Mouse (Mus musculus) gastrocnemius, adult 2 months (tissue): Measurements from ENCODE around the gene Magi1. TPM values are rescaled to one million over a fixed set of nuclear protein-coding genes. Genes with fewer than 3 reads are reported as not detected.
A peak's percentile ranks its signal among the peaks of the same experiment; 100 is the strongest.

Source experiments
- DNase-seq: peaks from one replicate; pipeline ENCODE4 v3.0.0; 2022
- H3K27ac ChIP-seq: fragments of 200-600 bp; 2 replicates; pipeline ENCODE4 v1.8.1; 2022; ENCODE audit warnings: mild to moderate bottlenecking
- H3K4me3 ChIP-seq: fragments of 200-600 bp; 2 replicates; pipeline ENCODE4 v1.8.1; 2022; ENCODE audit warnings: mild to moderate bottlenecking, moderate library complexity
- CTCF ChIP-seq: fragments of 200-600 bp; IDR thresholded peaks from 2 replicates; pipeline ENCODE4 v1.8.1; 2022; ENCODE audit warnings: antibody characterized with exemption, mild to moderate bottlenecking, moderate library complexity
- intact Hi-C: fragments of 180-260 bp; cut with DNase I; formaldehyde crosslinking; loops from one replicate; pipeline ENCODE4 v1.15.1; 2025
- total RNA-seq, 2 experiments: library from RNA; stranded (reverse); gene quantifications; 2 replicates each; pipeline ENCODE4 v1.2.3; 2021

Gene Magi1
- total RNA-seq, 2 experiments from 2014 or later, result 4.2 to 4.5 TPM

GRCm38 (mm10) chr6:94215834-94216233 is 67.9 kb downstream of the Magi1 start:
- H3K4me3 ChIP-seq, result no peak overlapping the region
- DNase-seq, result no peak
- no peak overlapping the region for H3K27ac ChIP-seq
- no peak for TF ChIP-seq CTCF
- intact Hi-C loops, result no loop called here

DNA sequence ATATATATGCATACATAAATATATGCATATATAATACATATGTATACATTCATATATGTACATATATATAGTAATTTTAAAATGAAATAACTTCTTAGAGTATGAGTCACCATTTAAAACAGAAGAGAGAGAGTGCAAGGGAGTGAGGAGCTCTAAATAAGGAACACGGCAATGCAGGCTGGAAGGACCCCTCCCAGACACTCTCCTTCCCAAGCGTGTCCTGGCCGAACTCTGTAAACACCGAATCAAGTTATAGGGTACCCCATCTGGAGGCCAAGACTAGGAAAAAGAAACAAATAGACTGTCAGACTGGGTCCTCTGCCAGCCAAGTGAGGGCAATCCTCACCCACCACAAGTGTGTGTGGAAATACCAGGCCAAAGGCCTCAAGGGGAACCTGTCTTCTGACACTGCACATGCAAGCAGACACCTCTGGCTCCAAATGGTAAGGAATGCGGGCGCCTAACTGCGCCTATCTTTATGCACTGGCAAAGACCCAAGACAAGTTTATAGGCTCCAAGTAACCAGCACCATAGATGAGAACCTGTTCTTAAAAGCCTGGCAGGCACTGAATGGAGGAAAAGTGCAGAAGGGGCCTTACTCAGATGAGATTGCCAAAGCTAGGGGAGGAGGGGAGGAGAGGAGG is 68.7 kb downstream of the Magi1 start:
- intact Hi-C loops, result no loop called here
- H3K27ac ChIP-seq, result peak overlapping the region; percentile 49; the same call in 1 of the 2 replicates
- DNase-seq, result no peak
- H3K4me3 ChIP-seq, result no peak overlapping the region
- no peak for TF ChIP-seq CTCF

DNA sequence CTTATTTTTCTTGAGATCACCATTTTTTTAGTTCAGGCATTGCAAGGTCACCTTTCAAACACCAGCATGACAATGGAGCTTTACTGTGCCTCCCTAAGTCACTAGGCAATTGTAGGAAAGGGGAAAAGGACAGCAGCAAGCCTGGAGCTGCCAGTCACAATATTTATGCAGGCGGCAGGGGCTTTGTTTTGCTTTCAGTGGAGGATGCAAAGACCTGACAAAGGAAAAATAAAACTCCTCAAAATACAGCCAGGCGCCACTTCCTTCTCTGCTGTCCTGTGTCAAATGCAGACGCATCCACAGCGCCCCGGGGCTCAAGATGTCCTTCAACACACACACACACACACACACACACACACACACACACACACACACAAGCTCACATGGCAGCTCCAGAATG is 77.8 kb downstream of the Magi1 start:
- H3K4me3 ChIP-seq, result no peak overlapping the region
- no peak overlapping the region for H3K27ac ChIP-seq
- intact Hi-C loops, result no loop called here
- DNase-seq, result no peak
- TF ChIP-seq CTCF, result no peak

DNA sequence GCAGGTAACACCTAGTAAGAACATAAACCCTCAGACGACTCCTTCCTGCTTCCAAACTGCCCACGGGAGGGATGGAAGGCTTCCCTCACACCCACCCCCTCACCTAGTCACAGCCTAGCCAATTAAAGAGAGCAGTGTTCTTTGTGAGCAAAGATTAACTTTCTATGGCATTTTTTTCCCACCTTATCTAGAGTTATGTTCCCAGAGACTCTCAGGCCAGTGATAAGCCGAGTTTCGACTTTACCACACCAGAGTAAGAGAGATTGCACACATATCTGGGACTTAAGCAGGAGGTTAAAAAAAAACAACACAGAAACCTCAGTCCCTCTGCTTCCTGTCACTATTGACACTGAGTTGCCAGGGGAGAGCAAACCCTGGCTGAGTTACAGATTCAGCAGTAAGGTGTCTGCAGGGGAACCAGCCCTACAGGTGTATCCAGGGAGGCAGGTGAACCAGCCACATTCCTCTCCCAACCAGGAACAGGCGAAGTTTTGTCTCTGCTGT is 80.0 kb downstream of the Magi1 start:
- intact Hi-C loops, result loop anchor here (5.0 kb wide), 1 partner anchor 486 kb away; no protein-coding TSS in a partner anchor
- TF ChIP-seq CTCF, result no peak

DNA sequence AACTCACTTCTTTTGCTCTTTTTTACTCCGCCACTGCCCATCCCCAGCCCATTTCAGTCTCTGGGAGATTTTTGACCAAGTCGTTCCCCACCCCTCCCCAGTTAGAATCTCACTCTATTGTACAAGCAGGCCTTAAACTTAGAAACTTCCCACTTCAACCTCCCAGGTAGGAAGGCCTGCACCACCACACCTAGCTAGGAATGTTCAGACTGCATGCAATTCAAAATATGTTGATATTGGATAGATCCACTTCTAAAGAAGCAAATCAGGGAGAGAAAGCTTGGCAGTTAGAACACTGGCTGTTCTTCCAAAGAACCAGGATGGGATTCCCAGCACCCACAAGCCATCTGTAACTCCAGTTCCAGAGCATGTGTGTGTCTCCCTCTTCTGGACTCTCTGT is 81.8 kb downstream of the Magi1 start:
- no peak for TF ChIP-seq CTCF
- intact Hi-C loops, result loop anchor here (5.0 kb wide), 1 partner anchor 485 kb away; no protein-coding TSS in a partner anchor
- Histone ChIP-seq H3K27ac (no peak overlapping the region), H3K4me3 (no peak overlapping the region)
- no peak for DNase-seq

More for the DNA sequence above, 80.0 kb downstream of the Magi1 start:
- Histone ChIP-seq H3K4me3 (no peak overlapping the region), H3K27ac (no peak overlapping the region)
- DNase-seq, result no peak

GRCm38 (mm10) chr6:94200910-94201309 is 82.8 kb downstream of the Magi1 start:
- no peak for TF ChIP-seq CTCF
- intact Hi-C loops, result loop anchor here (5.0 kb wide), 1 partner anchor 484 kb away; no protein-coding TSS in a partner anchor
- H3K4me3 ChIP-seq, result no peak overlapping the region
- H3K27ac ChIP-seq, result no peak overlapping the region
- DNase-seq, result no peak

GRCm38 (mm10) chr6:94199696-94200095 is 84.0 kb downstream of the Magi1 start:
- no peak for DNase-seq

GRCm38 (mm10) chr6:94197831-94198230 is 85.9 kb downstream of the Magi1 start:
- Histone ChIP-seq H3K4me3 (no peak overlapping the region), H3K27ac (no peak overlapping the region)
- no peak for TF ChIP-seq CTCF
- no peak for DNase-seq
- intact Hi-C loops, result no loop called here

More at GRCm38 (mm10) chr6:94199696-94200095, 84.0 kb downstream of the Magi1 start:
- no peak for TF ChIP-seq CTCF
- intact Hi-C loops, result loop anchor here (5.0 kb wide), 1 partner anchor 482 kb away; no protein-coding TSS in a partner anchor
- Histone ChIP-seq H3K27ac (no peak overlapping the region), H3K4me3 (no peak overlapping the region)

DNA sequence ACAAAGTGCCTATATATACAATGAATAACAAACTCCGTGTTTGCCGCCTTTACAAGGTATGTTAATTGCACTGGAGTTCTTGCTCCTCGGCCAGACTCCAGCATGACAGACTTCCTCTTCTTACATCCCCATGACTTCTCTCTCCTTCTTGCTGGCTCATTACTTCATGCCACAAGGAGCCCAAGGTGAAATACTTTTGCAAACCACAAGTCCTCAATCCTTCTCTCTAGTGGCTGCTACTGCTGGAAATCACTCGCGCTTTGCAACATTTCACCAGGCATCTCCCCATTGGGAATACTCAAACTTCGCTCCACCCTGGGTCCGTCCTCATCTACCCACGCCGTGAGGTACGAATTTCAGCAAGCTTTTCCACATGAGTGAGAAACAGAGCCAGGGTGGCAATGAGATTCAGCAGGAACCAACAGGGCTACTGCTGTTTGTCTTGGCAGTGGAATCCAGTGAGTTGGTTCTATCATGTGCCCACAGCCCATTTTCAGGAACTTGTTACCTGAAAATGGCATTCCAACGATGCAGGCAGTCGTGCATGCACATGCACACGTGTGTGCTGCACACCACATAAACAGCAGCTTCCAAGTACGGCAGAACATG is 88.3 kb downstream of the Magi1 start:
- no peak for TF ChIP-seq CTCF
- Histone ChIP-seq H3K27ac (no peak overlapping the region), H3K4me3 (no peak overlapping the region)
- intact Hi-C loops, result no loop called here
- no peak for DNase-seq

DNA sequence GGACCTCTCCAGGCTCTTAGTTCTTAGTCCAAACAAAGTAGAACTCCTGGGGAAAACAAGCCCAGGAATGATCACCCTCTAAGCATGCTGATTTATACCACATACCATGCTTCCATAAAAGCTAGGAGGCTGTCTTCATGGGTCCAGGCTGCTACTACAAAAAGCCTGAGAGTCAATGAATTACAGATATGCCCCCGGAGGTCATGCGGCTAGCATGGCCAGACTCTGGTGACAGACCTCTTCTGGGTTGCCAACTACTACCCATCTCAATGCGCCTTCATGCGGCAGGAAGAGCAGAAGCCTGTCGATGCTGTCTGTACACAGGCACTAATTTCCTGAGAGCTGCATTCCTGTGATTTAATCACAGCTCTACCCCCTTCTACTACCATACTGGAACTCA is 92.9 kb downstream of the Magi1 start:
- intact Hi-C loops, result no loop called here
- Histone ChIP-seq H3K4me3 (no peak overlapping the region), H3K27ac (no peak overlapping the region)
- TF ChIP-seq CTCF, result no peak
- DNase-seq, result no peak

DNA sequence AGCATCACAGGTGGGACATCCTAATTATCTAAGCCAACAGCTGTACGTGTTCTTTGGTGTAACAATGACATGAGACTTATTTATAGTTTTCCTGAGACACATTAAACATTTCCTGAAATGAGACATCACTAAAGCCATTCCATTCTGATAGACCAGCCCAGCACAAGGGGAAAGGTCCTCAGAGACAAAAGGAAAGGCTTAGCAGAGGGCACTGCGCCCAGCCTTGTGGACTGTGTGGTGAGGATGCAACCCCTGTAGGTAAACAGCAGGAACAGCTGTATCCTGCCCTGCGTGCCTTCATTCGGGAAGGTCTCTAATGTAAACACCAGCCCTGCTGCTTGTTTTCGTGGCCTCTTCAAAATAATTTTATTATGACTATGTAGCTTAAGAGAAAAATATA is 94.3 kb downstream of the Magi1 start:
- no peak for DNase-seq
- intact Hi-C loops, result loop anchor here (10.0 kb wide), 1 partner anchor 95 kb away; the partner anchor contains the start of gene Magi1
- Histone ChIP-seq H3K4me3 (no peak overlapping the region), H3K27ac (no peak overlapping the region)
- TF ChIP-seq CTCF, result no peak

- DNase-seq, result peak; percentile 19
- peak overlapping the region; percentile 24 for H3K4me3 ChIP-seq
- intact Hi-C loops, result loop anchor here (10.0 kb wide), 1 partner anchor 98 kb away; the partner anchor contains the start of gene Magi1
- no peak for TF ChIP-seq CTCF
- peak overlapping the region; percentile 67 for H3K27ac ChIP-seq
Measured at GRCm38 (mm10) chr6:94186628-94187319, 96.9 kb downstream of the Magi1 start.

DNA sequence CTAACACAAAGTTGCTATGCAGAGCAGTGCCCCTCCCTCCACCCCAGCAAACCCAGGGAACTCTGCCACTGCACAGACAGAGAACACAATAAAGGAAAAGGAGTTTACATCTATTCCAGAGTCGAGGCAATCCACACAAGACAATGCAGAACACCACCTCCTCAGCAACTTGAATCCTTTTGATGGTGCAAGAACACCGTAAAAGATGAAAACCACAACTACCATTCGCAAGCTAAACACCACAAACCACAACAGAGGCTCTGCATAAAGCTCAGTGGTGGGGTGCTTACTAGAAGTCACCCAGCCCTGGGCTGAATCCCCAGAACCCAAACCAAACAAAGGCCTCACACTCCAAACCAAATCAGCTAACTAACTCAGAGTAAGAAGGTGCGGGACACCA is 99.4 kb downstream of the Magi1 start:
- intact Hi-C loops, result loop anchor here (10.0 kb wide), 1 partner anchor 101 kb away; the partner anchor contains the start of gene Magi1
- no peak for DNase-seq
- TF ChIP-seq CTCF, result no peak
- Histone ChIP-seq H3K27ac (peak overlapping the region; percentile 73), H3K4me3 (no peak overlapping the region)
